Mouse (Mus musculus): ENCODE measurements around the gene Hhatl. TPM values are rescaled to one million over a fixed set of nuclear protein-coding genes. Genes with fewer than 3 reads are reported as not detected.

Gene Hhatl
- polyA plus RNA-seq, 1 experiment: not detected

GRCm38 (mm10) chr9:121765166-121765855 lies 27.0 kb downstream of the Hhatl start:
- peaks cover 3% of the 10 kb centered on the region for H3K4me1 ChIP-seq (ENCODE audit: control insufficient read depth, insufficient read depth, low read length)
- H3K27me3 ChIP-seq (ENCODE audit: control insufficient read depth, insufficient read depth, low read length, poor library complexity, severe bottlenecking): no peaks in the 10 kb centered on the region
- no peak overlapping the region for H3K9ac ChIP-seq (ENCODE audit: low read depth, poor library complexity, severe bottlenecking)
- H3K4me3 ChIP-seq (ENCODE audit: low read depth, low read length): no peak overlapping the region
- no peaks in the 10 kb centered on the region for H3K36me3 ChIP-seq (ENCODE audit: control insufficient read depth, insufficient read depth, low read length, poor library complexity, severe bottlenecking)
- TF ChIP-seq POLR2A (IDR thresholded peaks at IDR 0.05; ENCODE audit: insufficient read depth, low read length) (no peak), CTCF (IDR thresholded peaks at IDR 0.05; ENCODE audit: low read depth, low read length) (no peak), EP300 (IDR thresholded peaks at IDR 0.05; ENCODE audit: insufficient read depth, low read depth, low read length) (no peak)
- no peaks in the 10 kb centered on the region for H3K9me3 ChIP-seq (replicated peaks; ENCODE audit: control insufficient read depth, insufficient read depth, low read length, poor library complexity, severe bottlenecking)
- no peak overlapping the region for H3K27ac ChIP-seq (ENCODE audit: insufficient read depth, low read length)

- no peak overlapping the region for H3K27ac ChIP-seq (ENCODE audit: insufficient read depth, low read length)
- no peak overlapping the region for H3K9ac ChIP-seq (ENCODE audit: low read depth, poor library complexity, severe bottlenecking)
- no peaks in the 10 kb centered on the region for H3K27me3 ChIP-seq (ENCODE audit: control insufficient read depth, insufficient read depth, low read length, poor library complexity, severe bottlenecking)
- peaks cover 3% of the 10 kb centered on the region for H3K4me1 ChIP-seq (ENCODE audit: control insufficient read depth, insufficient read depth, low read length)
- TF ChIP-seq CTCF (IDR thresholded peaks at IDR 0.05; ENCODE audit: low read depth, low read length) (no peak), EP300 (IDR thresholded peaks at IDR 0.05; ENCODE audit: insufficient read depth, low read depth, low read length) (no peak), POLR2A (IDR thresholded peaks at IDR 0.05; ENCODE audit: insufficient read depth, low read length) (no peak)
- H3K36me3 ChIP-seq (ENCODE audit: control insufficient read depth, insufficient read depth, low read length, poor library complexity, severe bottlenecking): no peaks in the 10 kb centered on the region
- H3K4me3 ChIP-seq (ENCODE audit: low read depth, low read length): no peak overlapping the region
- no peaks in the 10 kb centered on the region for H3K9me3 ChIP-seq (replicated peaks; ENCODE audit: control insufficient read depth, insufficient read depth, low read length, poor library complexity, severe bottlenecking)
These were observed 28.6 kb downstream of the Hhatl start for GRCm38 (mm10) chr9:121763716-121764115.

- H3K9ac ChIP-seq (ENCODE audit: low read depth, poor library complexity, severe bottlenecking): no peak overlapping the region
- H3K4me1 ChIP-seq (ENCODE audit: control insufficient read depth, insufficient read depth, low read length): peaks cover 3% of the 10 kb centered on the region
- H3K36me3 ChIP-seq (ENCODE audit: control insufficient read depth, insufficient read depth, low read length, poor library complexity, severe bottlenecking): no peaks in the 10 kb centered on the region
- TF ChIP-seq POLR2A (IDR thresholded peaks at IDR 0.05; ENCODE audit: insufficient read depth, low read length): no peak
- TF ChIP-seq CTCF (IDR thresholded peaks at IDR 0.05; ENCODE audit: low read depth, low read length): no peak
- TF ChIP-seq EP300 (IDR thresholded peaks at IDR 0.05; ENCODE audit: insufficient read depth, low read depth, low read length): no peak
- no peaks in the 10 kb centered on the region for H3K27me3 ChIP-seq (ENCODE audit: control insufficient read depth, insufficient read depth, low read length, poor library complexity, severe bottlenecking)
- no peak overlapping the region for H3K27ac ChIP-seq (ENCODE audit: insufficient read depth, low read length)
- H3K4me3 ChIP-seq (ENCODE audit: low read depth, low read length): no peak overlapping the region
- no peaks in the 10 kb centered on the region for H3K9me3 ChIP-seq (replicated peaks; ENCODE audit: control insufficient read depth, insufficient read depth, low read length, poor library complexity, severe bottlenecking)
These were observed 29.5 kb downstream of the Hhatl start for GRCm38 (mm10) chr9:121762761-121763160.

- peaks cover 3% of the 10 kb centered on the region for H3K4me1 ChIP-seq (ENCODE audit: control insufficient read depth, insufficient read depth, low read length)
- H3K9me3 ChIP-seq (replicated peaks; ENCODE audit: control insufficient read depth, insufficient read depth, low read length, poor library complexity, severe bottlenecking): no peaks in the 10 kb centered on the region
- H3K27ac ChIP-seq (ENCODE audit: insufficient read depth, low read length): no peak overlapping the region
- no peaks in the 10 kb centered on the region for H3K27me3 ChIP-seq (ENCODE audit: control insufficient read depth, insufficient read depth, low read length, poor library complexity, severe bottlenecking)
- H3K9ac ChIP-seq (ENCODE audit: low read depth, poor library complexity, severe bottlenecking): no peak overlapping the region
- TF ChIP-seq EP300 (IDR thresholded peaks at IDR 0.05; ENCODE audit: insufficient read depth, low read depth, low read length) (no peak), POLR2A (IDR thresholded peaks at IDR 0.05; ENCODE audit: insufficient read depth, low read length) (no peak), CTCF (IDR thresholded peaks at IDR 0.05; ENCODE audit: low read depth, low read length) (no peak)
- no peak overlapping the region for H3K4me3 ChIP-seq (ENCODE audit: low read depth, low read length)
- no peaks in the 10 kb centered on the region for H3K36me3 ChIP-seq (ENCODE audit: control insufficient read depth, insufficient read depth, low read length, poor library complexity, severe bottlenecking)
These were observed 30.1 kb downstream of the Hhatl start for GRCm38 (mm10) chr9:121762248-121762647.

- Histone ChIP-seq H3K4me1 (ENCODE audit: control insufficient read depth, insufficient read depth, low read length) (peaks cover 3% of the 10 kb centered on the region), H3K27me3 (ENCODE audit: control insufficient read depth, insufficient read depth, low read length, poor library complexity, severe bottlenecking) (no peaks in the 10 kb centered on the region), H3K9me3 (replicated peaks; ENCODE audit: control insufficient read depth, insufficient read depth, low read length, poor library complexity, severe bottlenecking) (no peaks in the 10 kb centered on the region), H3K36me3 (ENCODE audit: control insufficient read depth, insufficient read depth, low read length, poor library complexity, severe bottlenecking) (no peaks in the 10 kb centered on the region), H3K27ac (ENCODE audit: insufficient read depth, low read length) (no peak overlapping the region), H3K4me3 (ENCODE audit: low read depth, low read length) (no peak overlapping the region), H3K9ac (ENCODE audit: low read depth, poor library complexity, severe bottlenecking) (no peak overlapping the region)
- TF ChIP-seq POLR2A (IDR thresholded peaks at IDR 0.05; ENCODE audit: insufficient read depth, low read length): no peak
- no peak for TF ChIP-seq CTCF (IDR thresholded peaks at IDR 0.05; ENCODE audit: low read depth, low read length)
- no peak for TF ChIP-seq EP300 (IDR thresholded peaks at IDR 0.05; ENCODE audit: insufficient read depth, low read depth, low read length)
These were observed 30.5 kb downstream of the Hhatl start for GRCm38 (mm10) chr9:121761787-121762186.

GRCm38 (mm10) chr9:121761091-121761665 lies 31.1 kb downstream of the Hhatl start:
- no peaks in the 10 kb centered on the region for H3K9me3 ChIP-seq (replicated peaks; ENCODE audit: control insufficient read depth, insufficient read depth, low read length, poor library complexity, severe bottlenecking)
- no peak overlapping the region for H3K27ac ChIP-seq (ENCODE audit: insufficient read depth, low read length)
- no peak for TF ChIP-seq EP300 (IDR thresholded peaks at IDR 0.05; ENCODE audit: insufficient read depth, low read depth, low read length)
- no peak for TF ChIP-seq POLR2A (IDR thresholded peaks at IDR 0.05; ENCODE audit: insufficient read depth, low read length)
- TF ChIP-seq CTCF (IDR thresholded peaks at IDR 0.05; ENCODE audit: low read depth, low read length): no peak
- no peaks in the 10 kb centered on the region for H3K27me3 ChIP-seq (ENCODE audit: control insufficient read depth, insufficient read depth, low read length, poor library complexity, severe bottlenecking)
- no peak overlapping the region for H3K4me3 ChIP-seq (ENCODE audit: low read depth, low read length)
- H3K9ac ChIP-seq (ENCODE audit: low read depth, poor library complexity, severe bottlenecking): no peak overlapping the region
- no peaks in the 10 kb centered on the region for H3K36me3 ChIP-seq (ENCODE audit: control insufficient read depth, insufficient read depth, low read length, poor library complexity, severe bottlenecking)
- H3K4me1 ChIP-seq (ENCODE audit: control insufficient read depth, insufficient read depth, low read length): peaks cover 3% of the 10 kb centered on the region
